Mouse (Mus musculus) hindbrain, postnatal 0 days (tissue): ENCODE results near the gene Vmn2r22. TPM values are rescaled to one million over a fixed set of nuclear protein-coding genes. Genes with fewer than 3 reads are reported as not detected.

ENCODE experiments used
- polyA plus RNA-seq: library from polyadenylated mRNA; unstranded; fragments of >200 nt; fragmentation: Nextera tagmentation; extraction: Ambion mirVana; gene quantifications from 2 replicates; pipeline ENCODE4 v1.2.1, GENCODE M21; 2015
- total RNA-seq: library from RNA; depleted of rRNA; stranded (reverse); fragments of >200 nt; gene quantifications from 2 replicates; pipeline ENCODE4 v1.2.3, GENCODE M21; 2014; rRNA removed

The Vmn2r22 gene
- total and polyA plus RNA-seq, 2 experiments from 2014 or later = not detected

Other genes starting within 250 kb of the Vmn2r22 start
- not detected in 2 replicates for gene Vmn2r20, start 232.6 kb downstream of the Vmn2r22 start, total RNA-seq
- gene Vmn2r20, start 232.6 kb downstream of the Vmn2r22 start, polyA plus RNA-seq = not detected in 2 replicates
- not detected in 2 replicates for gene Vmn2r21, start 117.3 kb downstream of the Vmn2r22 start, total RNA-seq
- gene Vmn2r21, start 117.3 kb downstream of the Vmn2r22 start, polyA plus RNA-seq = not detected in 2 replicates
- gene Vmn2r23, start 51.9 kb upstream of the Vmn2r22 start, total RNA-seq = not detected in 2 replicates
- not detected in 2 replicates for gene Vmn2r23, start 51.9 kb upstream of the Vmn2r22 start, polyA plus RNA-seq
- gene Vmn2r24, start 128.2 kb upstream of the Vmn2r22 start, total RNA-seq = not detected in 2 replicates
- gene Vmn2r24, start 128.2 kb upstream of the Vmn2r22 start, polyA plus RNA-seq = not detected in 2 replicates
- gene Vmn2r25, start 202.7 kb upstream of the Vmn2r22 start, total RNA-seq = not detected in 2 replicates
- not detected in 2 replicates for gene Vmn2r25, start 202.7 kb upstream of the Vmn2r22 start, polyA plus RNA-seq